Mouse (Mus musculus) heart, postnatal 0 days (tissue): ENCODE data around the gene Oog2. TPM values are rescaled to one million over a fixed set of nuclear protein-coding genes. Genes with fewer than 3 reads are reported as not detected.
"Not testable (repeated sequence)": the region's sequence is repeated elsewhere in the genome, so short reads cannot be mapped to it uniquely, and the experiment has no call there.

Source experiments
- ATAC-seq: fragments of 200-750 bp; cut with Nextera tagmentation; 2 replicates; pipeline ENCODE4 v1.8.0; 2017; ENCODE audit warnings: low read depth, moderate number of reproducible peaks, moderate library complexity; ENCODE audit not compliant: insufficient read depth
- DNase-seq: peaks from one replicate; pipeline ENCODE4 v3.0.0-alpha.2; 2016; ENCODE audit warnings: low spot score
- H3K27ac ChIP-seq: fragments of 300-500 bp; sonication (generic); 2 replicates; pipeline ENCODE4 v1.5.1; 2014; ENCODE audit warnings: low read depth, mild to moderate bottlenecking
- H3K27me3 ChIP-seq: fragments of 300-500 bp; sonication (generic); 2 replicates; pipeline ENCODE4 v1.6.1; 2014; ENCODE audit warnings: low read length, mixed read lengths; ENCODE audit not compliant: control insufficient read depth, insufficient read depth
- H3K36me3 ChIP-seq: fragments of 300-500 bp; sonication (generic); replicated peaks from 2 replicates; pipeline ENCODE4 v1.6.1; 2014; ENCODE audit warnings: low read length, mixed read lengths; ENCODE audit not compliant: control insufficient read depth, insufficient read depth
- H3K4me1 ChIP-seq: fragments of 300-500 bp; sonication (generic); 2 replicates; pipeline ENCODE4 v1.6.1; 2014; ENCODE audit warnings: antibody characterized with exemption; ENCODE audit not compliant: control insufficient read depth, insufficient read depth
- H3K4me2 ChIP-seq: fragments of 300-500 bp; sonication (generic); 2 replicates; pipeline ENCODE4 v1.6.1; 2014; ENCODE audit warnings: low read depth, mild to moderate bottlenecking, low read length, moderate library complexity
- H3K4me3 ChIP-seq: fragments of 300-500 bp; sonication (generic); 2 replicates; pipeline ENCODE4 v1.5.1; 2014; ENCODE audit warnings: low read depth, low read length
- H3K9ac ChIP-seq: fragments of 300-500 bp; sonication (generic); replicated peaks from 2 replicates; pipeline ENCODE4 v1.6.1; 2014; ENCODE audit warnings: low read depth, low read length, mixed read lengths
- H3K9me3 ChIP-seq: fragments of 300-500 bp; sonication (generic); replicated peaks from 2 replicates; pipeline ENCODE4 v1.6.1; 2016; ENCODE audit warnings: low read length; ENCODE audit not compliant: control insufficient read depth
- CTCF ChIP-seq: IDR thresholded peaks from 2 replicates; pipeline ENCODE4 v1.5.1; 2016; ENCODE audit warnings: antibody characterized with exemption, control low read depth, low read depth
- EP300 ChIP-seq: IDR thresholded peaks from 2 replicates; pipeline ENCODE4 v1.6.1; 2016; ENCODE audit warnings: antibody characterized with exemption, low read depth
- WGBS: fragments of 180-500 bp; shearing (Covaris S2); extraction: QIAGEN DNeasy Blood & Tissue Kit; methylation state at CpG from one replicate; pipeline ENCODE4 v1.1.7; 2014; 5-methylcytosine and 5-hydroxymethylcytosine counted together
- polyA plus RNA-seq: library from polyadenylated mRNA; unstranded; fragments of >200 nt; fragmentation: Nextera tagmentation; extraction: Ambion mirVana; gene quantifications from 2 replicates; pipeline ENCODE4 v1.2.1, GENCODE M21; 2015
- total RNA-seq: library from RNA; depleted of rRNA; stranded (reverse); fragments of >200 nt; gene quantifications from 2 replicates; pipeline ENCODE4 v1.2.3, GENCODE M21; 2014; ENCODE audit warnings: low replicate concordance; rRNA removed

The Oog2 gene
- total RNA-seq (not detected in 2 replicates), polyA plus RNA-seq (not detected in 2 replicates)

DNA sequence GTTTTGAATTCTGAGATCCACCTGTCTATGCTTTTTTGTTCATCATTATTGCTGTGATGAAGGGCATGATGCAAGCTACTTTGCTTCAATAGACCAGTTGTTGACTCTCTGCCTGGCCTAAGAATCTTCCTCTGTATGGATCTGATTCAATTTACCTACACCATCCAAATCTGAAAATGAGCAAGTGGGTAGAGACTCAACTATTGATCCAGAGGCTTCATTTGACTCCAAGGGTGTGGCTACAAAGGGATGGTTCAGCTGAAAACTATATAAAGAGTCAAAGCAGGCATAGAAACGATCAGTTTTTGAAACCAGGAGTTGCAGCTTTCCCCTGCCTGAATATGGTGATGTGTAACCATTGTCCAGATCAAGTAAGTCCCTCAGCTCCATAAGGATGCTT lies at the start of gene Oog2:
TSS of gene Oog2 (plus strand) at position 301 of the 400 bp plus-strand sequence.
- TF ChIP-seq EP300 (no peak), CTCF (no peak)
- Histone ChIP-seq H3K27ac (no peak within 1 kb of the TSS), H3K4me2 (no peak within 1 kb of the TSS), H3K9ac (no peak within 1 kb of the TSS), H3K9me3 (0 out of 2 replicates have a peak, but pooled peaks cover 9% of the 10 kb centered on the region), H3K36me3 (no peaks in the 10 kb centered on the region), H3K4me3 (no peak within 1 kb of the TSS), H3K4me1 (no peaks in the 10 kb centered on the region), H3K27me3 (no peaks in the 10 kb centered on the region)
- WGBS, result 16% methylated on average over 1 of the region's 1 CpGs
- ATAC-seq (no peak), DNase-seq (no peak)

DNA sequence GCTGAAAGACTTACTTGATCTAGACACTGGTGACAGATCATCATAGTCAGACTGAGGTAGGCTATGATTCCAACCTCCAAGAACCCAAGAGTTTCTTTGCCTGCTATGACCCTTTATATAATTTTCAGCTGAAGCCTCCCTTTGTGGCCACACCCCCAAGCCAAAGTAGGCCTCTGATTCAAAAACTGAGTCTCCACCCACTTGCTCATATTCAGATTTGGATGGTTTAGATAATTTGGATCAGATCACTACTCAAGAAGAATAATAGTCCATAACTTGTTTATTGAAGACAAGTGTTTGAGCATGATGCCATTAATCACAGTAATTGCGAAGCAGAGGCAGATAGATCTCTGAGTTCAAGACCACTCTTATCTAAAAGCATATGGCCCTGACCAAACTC lies 28.0 kb upstream of the Oog2 start, which contains the start of gene Oog3:
TSS of gene Oog3 (minus strand) at position 101 of the 400 bp plus-strand sequence.
- TF ChIP-seq EP300 (no peak), CTCF (no peak)
- no peaks in the 10 kb centered on the region for H3K27me3 ChIP-seq
- 71% methylated on average over 1 of the region's 1 CpGs for WGBS

DNA sequence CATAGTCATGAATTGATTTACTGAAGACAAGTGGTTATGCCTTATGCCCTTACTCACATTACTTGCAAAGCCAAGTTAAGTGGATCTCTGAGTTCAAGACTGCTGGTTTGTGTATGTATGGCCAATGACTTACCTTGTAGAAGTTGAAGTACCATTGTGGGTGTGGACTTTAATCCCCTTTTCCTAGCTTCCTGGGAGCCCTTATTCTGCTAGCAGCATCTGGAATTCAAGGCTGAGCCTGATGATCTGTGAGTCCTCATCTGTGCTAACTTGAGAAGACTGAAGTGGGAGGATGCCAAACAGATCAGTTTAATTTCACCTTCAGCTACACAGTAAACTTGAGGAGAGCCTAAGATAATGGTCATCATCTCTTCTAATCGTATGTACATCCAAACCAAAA lies 22.7 kb downstream of the Oog2 start, which contains the start of gene C87977:
TSS of gene C87977 (minus strand) at position 101 of the 400 bp plus-strand sequence.
- DNase-seq, ATAC-seq, H3K9ac ChIP-seq, H3K27me3 ChIP-seq, H3K4me3 ChIP-seq, H3K4me1 ChIP-seq, H3K36me3 ChIP-seq, H3K4me2 ChIP-seq, H3K9me3 ChIP-seq, H3K27ac ChIP-seq: not testable (repeated sequence)
- 64% methylated on average over 1 of the region's 1 CpGs for WGBS

More for the DNA sequence above, 28.0 kb upstream of the Oog2 start, which contains the start of gene Oog3:
- no peak for ATAC-seq
- Histone ChIP-seq H3K4me3 (no peak within 1 kb of the TSS), H3K27ac (no peak within 1 kb of the TSS), H3K4me2 (no peak within 1 kb of the TSS), H3K36me3 (no peaks in the 10 kb centered on the region), H3K9ac (no peak within 1 kb of the TSS), H3K9me3 (peaks cover 40% of the 10 kb centered on the region), H3K4me1 (no peaks in the 10 kb centered on the region)
- DNase-seq, result no peak

Other genes starting within 250 kb of the Oog2 start
- not detected in 2 replicates for gene Pramef25, start 239.7 kb upstream of the Oog2 start, total RNA-seq
- not detected in 2 replicates for gene Pramef25, start 239.7 kb upstream of the Oog2 start, polyA plus RNA-seq
- gene Gm13101, start 223.8 kb upstream of the Oog2 start, total RNA-seq, result not detected in 2 replicates
- gene Gm13101, start 223.8 kb upstream of the Oog2 start, polyA plus RNA-seq, result not detected in 2 replicates
- gene Pramef17, start 196.3 kb upstream of the Oog2 start, total RNA-seq, result not detected in 2 replicates
- not detected in 2 replicates for gene Pramef17, start 196.3 kb upstream of the Oog2 start, polyA plus RNA-seq
- not detected in 2 replicates for gene Pramel4, start 131.6 kb upstream of the Oog2 start, total RNA-seq
- gene Pramel4, start 131.6 kb upstream of the Oog2 start, polyA plus RNA-seq, result not detected in 2 replicates
- not detected in 2 replicates for gene Gm13102, start 84.2 kb upstream of the Oog2 start, total RNA-seq
- not detected in 2 replicates for gene Gm13102, start 84.2 kb upstream of the Oog2 start, polyA plus RNA-seq
- not detected in 2 replicates for gene Oog3, start 28.1 kb upstream of the Oog2 start, total RNA-seq
- gene Oog3, start 28.1 kb upstream of the Oog2 start, polyA plus RNA-seq, result not detected in 2 replicates
- gene C87977, start 22.6 kb downstream of the Oog2 start, total RNA-seq, result not detected in 2 replicates
- not detected in 2 replicates for gene C87977, start 22.6 kb downstream of the Oog2 start, polyA plus RNA-seq
- not detected in 2 replicates for gene Pramel5, start 89.8 kb downstream of the Oog2 start, total RNA-seq
- gene Pramel5, start 89.8 kb downstream of the Oog2 start, polyA plus RNA-seq, result not detected in 2 replicates
- gene Gm13128, start 139.5 kb downstream of the Oog2 start, total RNA-seq, result not detected in 2 replicates
- not detected in 2 replicates for gene Gm13128, start 139.5 kb downstream of the Oog2 start, polyA plus RNA-seq
- gene Gm13119, start 167.2 kb downstream of the Oog2 start, total RNA-seq, result not detected in 2 replicates
- gene Gm13119, start 167.2 kb downstream of the Oog2 start, polyA plus RNA-seq, result not detected in 2 replicates
- not detected in 2 replicates for gene Pramef20, start 187.2 kb downstream of the Oog2 start, total RNA-seq
- not detected in 2 replicates for gene Pramef20, start 187.2 kb downstream of the Oog2 start, polyA plus RNA-seq
- not detected in 2 replicates for gene Pramef12, start 217.7 kb downstream of the Oog2 start, total RNA-seq
- gene Pramef12, start 217.7 kb downstream of the Oog2 start, polyA plus RNA-seq, result 0.05 TPM in 1 of 2 replicates, not detected in the other
- not detected in 2 replicates for gene 1700012P22Rik, start 248.1 kb downstream of the Oog2 start, total RNA-seq
- gene 1700012P22Rik, start 248.1 kb downstream of the Oog2 start, polyA plus RNA-seq, result not detected in 2 replicates